Mouse (Mus musculus) forebrain, embryonic 16.5 days (tissue): ENCODE data around the gene Plekhb1. TPM values are rescaled to one million over a fixed set of nuclear protein-coding genes. Genes with fewer than 3 reads are reported as not detected.
A peak's percentile ranks its signal among the peaks of the same experiment; 100 is the strongest.

ENCODE experiments used
- ATAC-seq: fragments of 200-750 bp; cut with Nextera tagmentation; 2 replicates; pipeline ENCODE4 v1.8.0; 2017; ENCODE audit warnings: mild to moderate bottlenecking, moderate library complexity
- H3K27ac ChIP-seq: fragments of 300-500 bp; sonication (generic); 2 replicates; pipeline ENCODE4 v1.5.1; 2014; ENCODE audit warnings: low read length, control low read depth
- H3K27me3 ChIP-seq: fragments of 300-500 bp; sonication (generic); replicated peaks from 2 replicates; pipeline ENCODE4 v1.6.1; 2014; ENCODE audit warnings: low read length; ENCODE audit not compliant: control insufficient read depth, insufficient read depth
- H3K36me3 ChIP-seq: fragments of 300-500 bp; sonication (generic); 2 replicates; pipeline ENCODE4 v1.6.1; 2014; ENCODE audit not compliant: control insufficient read depth, insufficient read depth
- H3K4me1 ChIP-seq: fragments of 300-500 bp; sonication (generic); replicated peaks from 2 replicates; pipeline ENCODE4 v1.6.1; 2014; ENCODE audit warnings: low read length; ENCODE audit not compliant: control insufficient read depth, insufficient read depth
- H3K4me2 ChIP-seq: fragments of 300-500 bp; sonication (generic); 2 replicates; pipeline ENCODE4 v1.6.1; 2014; ENCODE audit warnings: mild to moderate bottlenecking, low read length, control low read depth
- H3K4me3 ChIP-seq: fragments of 300-500 bp; sonication (generic); replicated peaks from 2 replicates; pipeline ENCODE4 v1.5.1; 2014; ENCODE audit warnings: mild to moderate bottlenecking, low read length, control low read depth
- H3K9ac ChIP-seq: fragments of 300-500 bp; sonication (generic); replicated peaks from 2 replicates; pipeline ENCODE4 v1.6.1; 2014; ENCODE audit warnings: low read depth, low read length, control low read depth
- H3K9me3 ChIP-seq: fragments of 300-500 bp; sonication (generic); 2 replicates; pipeline ENCODE4 v1.6.1; 2016; ENCODE audit warnings: low read length; ENCODE audit not compliant: control insufficient read depth
- WGBS: fragments of 180-500 bp; shearing (Covaris S2); extraction: QIAGEN DNeasy Blood & Tissue Kit; methylation state at CpG from one replicate; pipeline ENCODE4 v1.1.7; 2014; 5-methylcytosine and 5-hydroxymethylcytosine counted together
- polyA plus RNA-seq: library from polyadenylated mRNA; unstranded; fragments of >200 nt; fragmentation: Nextera tagmentation; extraction: Ambion mirVana; gene quantifications from 2 replicates; pipeline ENCODE4 v1.2.1, GENCODE M21; 2015

Plekhb1 gene
- 7.1 and 7.6 TPM in 2 replicates for polyA plus RNA-seq

DNA sequence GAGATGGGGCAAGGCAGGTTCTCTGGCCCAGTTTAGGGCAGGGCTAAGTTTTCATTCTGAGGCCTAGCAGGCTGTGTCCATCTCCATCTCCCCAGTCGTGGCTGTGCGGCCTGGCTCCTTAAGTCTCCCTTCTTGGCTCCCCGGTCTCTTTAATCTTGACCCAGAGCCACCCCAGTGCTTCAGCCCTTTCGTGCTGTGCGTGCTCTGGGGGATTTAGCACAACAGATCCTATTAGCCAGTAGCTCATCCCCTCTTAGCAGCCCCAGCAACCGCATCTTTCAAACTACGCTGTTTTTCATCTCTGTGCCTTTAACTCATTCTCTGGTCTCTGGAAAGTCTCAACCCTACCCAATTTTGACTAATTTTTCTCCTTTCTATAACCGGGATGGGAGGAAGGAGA, at the start of gene Plekhb1:
TSS of gene Plekhb1 (minus strand) at position 184 of the 400 bp plus-strand sequence.
- H3K9me3 ChIP-seq: no peaks in the 10 kb centered on the region
- H3K9ac ChIP-seq: peak within 1 kb of the TSS; percentile 22; the same call in 1 of the 2 replicates
- no peak for ATAC-seq
- WGBS: 62% methylated on average over 8 of the region's 8 CpGs
- no peaks in the 10 kb centered on the region for H3K36me3 ChIP-seq
- no peak within 1 kb of the TSS for H3K27ac ChIP-seq
- peak within 1 kb of the TSS; percentile 46 for H3K4me2 ChIP-seq
- peaks cover 13% of the 10 kb centered on the region for H3K4me1 ChIP-seq
- H3K4me3 ChIP-seq: no peak within 1 kb of the TSS
- no peaks in the 10 kb centered on the region for H3K27me3 ChIP-seq

DNA sequence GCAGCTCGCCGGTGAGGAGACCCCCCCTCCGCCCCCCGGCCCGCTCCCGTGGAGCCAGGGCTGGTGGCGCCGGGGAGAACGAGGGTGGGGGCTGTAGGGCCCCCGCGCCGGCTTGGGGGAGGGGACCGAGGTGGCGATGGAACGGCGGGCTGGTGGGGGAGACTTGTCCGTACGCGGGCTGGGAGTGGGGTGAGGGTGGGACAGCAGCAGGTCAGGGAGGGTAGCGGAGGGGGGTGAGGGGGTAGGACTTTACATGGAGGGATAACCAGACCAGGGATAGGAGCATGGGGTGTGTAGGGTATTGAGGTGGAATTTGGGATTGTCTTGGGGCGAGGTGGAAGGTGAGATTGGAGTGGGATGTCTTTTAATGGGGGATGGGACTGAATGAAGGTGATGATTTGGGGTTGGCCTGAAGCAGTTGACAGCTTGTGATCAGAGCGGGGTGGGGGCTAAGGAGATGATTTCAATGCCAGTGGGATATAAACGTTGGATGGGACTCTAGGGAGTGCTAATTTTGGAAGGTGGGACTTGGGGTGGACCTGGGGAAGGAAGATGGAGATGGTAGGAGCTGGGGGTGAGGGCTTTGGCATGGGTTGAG, 44.8 kb upstream of the Plekhb1 start:
- H3K4me1 ChIP-seq: peaks cover 17% of the 10 kb centered on the region
- H3K27me3 ChIP-seq: no peaks in the 10 kb centered on the region
- H3K27ac ChIP-seq: peak overlapping the region; percentile 99
- no peaks in the 10 kb centered on the region for H3K36me3 ChIP-seq
- WGBS: under 1% methylated on average over 20 of the region's 23 CpGs
- peak overlapping the region; percentile 97 for H3K9ac ChIP-seq
- peak overlapping the region; percentile 54 for H3K4me2 ChIP-seq
- peak overlapping the region; percentile 93 for H3K4me3 ChIP-seq
- ATAC-seq: no peak
- H3K9me3 ChIP-seq: no peaks in the 10 kb centered on the region

DNA sequence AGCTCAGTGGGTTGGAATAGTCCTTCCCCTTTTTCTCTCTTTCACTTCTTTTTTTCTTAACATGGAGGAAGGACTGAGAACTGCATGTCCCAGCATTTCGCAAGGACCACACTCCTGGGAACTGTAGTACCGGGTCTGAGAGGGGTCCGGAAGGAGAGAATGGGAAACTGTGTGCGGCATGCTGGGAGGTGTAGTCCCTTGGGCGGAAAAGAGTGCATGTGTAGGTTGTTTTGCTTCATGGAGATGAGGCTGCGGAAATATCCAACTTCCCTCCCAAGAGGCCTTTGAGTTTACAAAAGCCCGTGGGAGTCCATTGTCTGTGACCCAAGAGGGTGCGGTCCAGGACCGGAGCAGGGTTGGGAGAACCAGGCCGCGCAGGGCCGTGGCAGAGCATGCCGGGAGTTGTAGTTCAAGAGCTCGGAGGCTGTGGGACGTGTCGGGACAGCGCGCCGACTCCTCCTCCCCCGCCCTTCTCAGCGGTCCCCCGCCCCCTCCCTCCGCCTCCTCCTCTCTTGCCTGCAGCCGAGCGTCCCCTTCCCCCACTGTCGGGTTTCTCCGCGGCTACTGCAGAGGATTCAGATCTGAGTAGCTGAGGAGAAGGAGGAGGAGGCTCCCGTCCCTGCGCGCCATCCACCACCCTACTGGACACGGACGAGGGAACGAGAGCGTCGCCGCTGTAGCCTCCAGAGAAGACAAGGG, 44.1 kb upstream of the Plekhb1 start, which contains the start of gene Fam168a:
TSS of gene Fam168a (plus strand) at position 493 of the 699 bp plus-strand sequence.
- H3K36me3 ChIP-seq: no peaks in the 10 kb centered on the region
- no peaks in the 10 kb centered on the region for H3K27me3 ChIP-seq
- H3K4me3 ChIP-seq: peak within 1 kb of the TSS; percentile 93
- WGBS: 1% methylated on average over 32 of the region's 37 CpGs
- peak; percentile 97 for ATAC-seq
- H3K4me1 ChIP-seq: peaks cover 17% of the 10 kb centered on the region
- H3K4me2 ChIP-seq: peak within 1 kb of the TSS; percentile 66
- H3K9me3 ChIP-seq: no peaks in the 10 kb centered on the region
- peak within 1 kb of the TSS; percentile 99 for H3K27ac ChIP-seq
- H3K9ac ChIP-seq: peak within 1 kb of the TSS; percentile 97

DNA sequence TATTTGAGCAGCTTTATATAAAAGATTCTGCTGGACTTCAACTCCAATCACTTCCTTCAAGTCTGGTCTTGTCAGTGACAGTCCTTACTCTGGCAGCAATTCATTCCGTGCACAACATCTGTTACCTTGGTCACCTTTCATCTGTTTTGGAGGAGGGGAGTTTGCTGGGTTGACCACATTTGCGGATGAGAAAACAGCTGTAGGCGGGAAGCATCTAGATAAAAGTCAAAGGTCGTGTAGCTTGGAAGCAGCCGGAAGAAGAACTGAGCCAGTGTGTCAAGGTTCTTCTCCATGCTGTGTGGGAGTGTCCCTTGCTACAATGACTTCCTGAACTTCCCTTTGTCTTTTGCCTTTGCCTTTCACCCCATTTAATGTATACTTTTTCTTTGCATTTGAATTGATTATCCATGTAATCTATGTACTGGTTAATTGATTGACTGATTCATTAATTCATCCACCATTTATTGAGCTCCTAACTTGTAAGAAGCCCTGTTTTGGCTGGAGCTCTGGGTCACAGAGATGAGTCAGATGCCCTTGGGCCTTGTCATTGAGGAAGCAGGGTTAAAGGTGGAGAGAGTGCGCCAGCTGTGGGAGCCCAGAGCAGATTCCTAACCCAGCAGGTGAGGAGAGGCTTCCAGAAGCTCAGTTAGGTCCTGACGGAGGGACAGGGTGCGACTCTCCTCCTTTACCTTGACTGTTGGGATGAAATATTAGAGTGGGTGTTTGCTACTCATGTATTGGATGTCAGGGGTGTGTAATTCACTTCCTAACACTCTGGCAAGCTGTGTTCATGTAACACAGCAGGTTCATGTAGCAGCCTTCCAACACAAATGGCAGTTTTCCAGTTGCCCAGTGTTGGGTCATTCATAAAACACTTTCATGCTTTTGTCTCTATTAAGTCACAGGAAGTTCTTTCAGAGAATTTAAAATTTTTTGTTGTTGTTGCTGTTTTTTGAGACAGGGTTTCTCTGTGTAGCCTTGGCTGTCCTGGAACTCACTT, 37.9 kb upstream of the Plekhb1 start:
- ATAC-seq: no peak
- Histone ChIP-seq H3K4me1 (no peaks in the 10 kb centered on the region), H3K4me3 (no peak overlapping the region), H3K9me3 (no peaks in the 10 kb centered on the region), H3K36me3 (no peaks in the 10 kb centered on the region), H3K27ac (no peak overlapping the region), H3K9ac (no peak overlapping the region), H3K4me2 (no peak overlapping the region), H3K27me3 (no peaks in the 10 kb centered on the region)
- 76% methylated on average over 8 of the region's 8 CpGs for WGBS

DNA sequence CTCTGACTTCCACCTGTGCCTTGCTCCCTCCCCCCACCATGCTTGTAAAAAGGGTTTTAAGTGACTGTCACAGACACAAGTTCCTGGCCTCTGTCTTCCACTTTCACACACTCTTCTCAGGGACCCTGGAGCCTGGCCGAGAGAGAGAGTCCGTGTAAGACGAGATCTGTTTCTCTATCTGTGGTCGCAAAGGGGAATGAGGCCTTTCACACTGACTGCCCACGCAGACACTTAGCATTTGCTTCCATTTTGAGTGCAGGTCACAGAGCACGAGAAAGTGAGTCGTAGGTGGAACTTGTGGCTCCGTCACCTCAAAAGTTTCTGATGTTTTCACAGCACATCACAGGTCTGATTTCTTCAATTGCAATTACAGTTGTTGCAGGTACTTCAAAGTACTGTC, 31.0 kb upstream of the Plekhb1 start:
- no peak overlapping the region for H3K4me2 ChIP-seq
- H3K4me1 ChIP-seq: no peaks in the 10 kb centered on the region
- no peak overlapping the region for H3K9ac ChIP-seq
- no peaks in the 10 kb centered on the region for H3K9me3 ChIP-seq
- H3K27ac ChIP-seq: no peak overlapping the region
- no peaks in the 10 kb centered on the region for H3K36me3 ChIP-seq
- no peak for ATAC-seq
- H3K27me3 ChIP-seq: no peaks in the 10 kb centered on the region
- WGBS: 82% methylated on average over 8 of the region's 8 CpGs
- no peak overlapping the region for H3K4me3 ChIP-seq

DNA sequence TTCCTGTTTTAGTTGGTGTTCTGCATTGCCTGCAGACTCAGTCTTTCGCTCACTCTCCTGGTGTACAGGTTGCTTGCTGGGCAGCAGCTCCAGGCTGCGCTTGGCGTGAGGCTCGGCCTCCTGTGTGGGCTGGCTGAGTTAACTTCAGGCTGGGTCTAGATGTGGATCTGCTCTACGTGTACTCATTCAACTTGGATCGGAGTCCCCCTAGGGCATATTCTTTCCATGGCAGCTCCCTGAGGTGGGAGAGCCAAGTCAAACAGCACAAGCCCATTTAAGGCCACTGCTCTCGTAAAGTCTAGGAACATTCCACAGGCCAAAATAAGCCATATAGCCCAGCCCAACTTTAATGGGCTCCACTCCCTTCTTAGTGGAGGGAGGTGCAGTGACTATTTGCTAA, 26.3 kb upstream of the Plekhb1 start:
- whole genome bisulfite sequencing: 80% methylated on average over 7 of the region's 7 CpGs

DNA sequence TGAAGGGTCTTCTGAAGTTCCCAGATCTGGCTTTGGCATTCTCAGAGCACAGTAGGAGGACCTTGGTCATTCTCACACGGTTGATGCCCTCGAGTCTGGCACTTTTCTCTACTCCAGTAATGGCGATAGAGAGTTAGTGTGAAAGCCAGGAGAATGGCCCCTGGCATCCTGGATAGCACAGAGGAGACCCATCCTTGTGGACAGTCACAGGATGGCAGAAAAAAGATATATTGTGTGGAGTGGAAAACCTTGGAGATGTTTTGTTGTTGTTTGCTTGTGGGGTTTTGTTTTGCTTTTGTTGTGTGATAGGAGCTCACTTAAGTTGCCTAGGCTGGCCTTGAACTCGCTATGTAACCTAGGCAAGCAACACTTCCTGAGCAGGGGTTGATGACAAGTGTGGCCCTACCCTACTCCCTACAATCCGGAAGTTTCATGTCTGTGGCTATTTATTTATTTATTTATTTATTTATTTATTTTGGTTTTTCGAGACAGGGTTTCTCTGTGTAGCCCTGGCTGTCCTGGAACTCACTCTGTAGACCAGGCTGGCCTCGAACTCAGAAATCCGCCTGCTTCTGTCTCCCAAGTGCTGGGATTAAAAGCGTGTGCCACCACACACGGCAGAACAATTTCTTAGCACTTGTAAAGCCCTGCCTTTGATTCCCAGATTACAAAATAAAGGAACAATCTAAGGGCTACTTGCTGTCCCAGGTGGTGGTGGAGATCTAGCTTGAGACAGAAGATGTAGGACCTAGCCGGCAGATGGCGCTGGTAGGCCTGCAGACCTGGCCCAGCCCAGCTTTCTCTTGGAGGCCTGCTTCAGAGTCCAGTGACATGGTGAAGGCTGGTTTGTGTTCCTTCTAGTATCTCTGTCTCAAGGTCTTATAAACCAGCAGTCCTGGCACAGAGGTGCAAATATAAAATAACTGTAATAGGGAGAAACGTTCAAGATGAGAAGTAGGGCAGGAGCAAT, 23.1 kb upstream of the Plekhb1 start:
- H3K4me3 ChIP-seq: no peak overlapping the region
- 45% methylated on average over 13 of the region's 13 CpGs for WGBS
- H3K27ac ChIP-seq: no peak overlapping the region
- H3K27me3 ChIP-seq: no peaks in the 10 kb centered on the region
- no peak overlapping the region for H3K9ac ChIP-seq
- H3K4me1 ChIP-seq: no peaks in the 10 kb centered on the region; the same call in 1 of the 2 replicates
- no peaks in the 10 kb centered on the region for H3K9me3 ChIP-seq
- H3K4me2 ChIP-seq: no peak overlapping the region
- ATAC-seq: peak; percentile 71
- no peaks in the 10 kb centered on the region for H3K36me3 ChIP-seq

More for the DNA sequence above, 26.3 kb upstream of the Plekhb1 start:
- no peak overlapping the region for H3K4me2 ChIP-seq
- no peaks in the 10 kb centered on the region for H3K4me1 ChIP-seq
- no peaks in the 10 kb centered on the region for H3K27me3 ChIP-seq
- no peaks in the 10 kb centered on the region for H3K36me3 ChIP-seq
- no peak overlapping the region for H3K4me3 ChIP-seq
- H3K27ac ChIP-seq: no peak overlapping the region
- ATAC-seq: no peak
- no peak overlapping the region for H3K9ac ChIP-seq
- H3K9me3 ChIP-seq: no peaks in the 10 kb centered on the region

DNA sequence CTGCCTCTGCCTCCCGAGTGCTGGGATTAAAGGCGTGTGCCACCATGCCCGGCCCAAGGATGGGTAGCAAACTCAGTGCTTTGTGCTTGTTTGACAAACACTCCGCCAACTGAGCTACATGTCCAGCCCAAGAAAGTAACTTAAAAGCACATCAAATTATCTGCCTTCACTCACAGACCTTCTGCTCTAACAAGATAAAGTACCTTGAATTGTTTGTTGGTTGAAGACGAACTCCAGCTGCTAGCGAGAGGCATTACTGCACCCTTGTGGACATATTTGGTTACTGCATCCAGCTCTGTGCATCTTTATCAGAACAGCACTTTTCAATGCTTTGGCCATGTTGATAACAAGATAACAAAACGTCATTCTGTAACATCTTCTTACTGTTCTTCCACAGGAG, 22.3 kb upstream of the Plekhb1 start:
- Histone ChIP-seq H3K27me3 (no peaks in the 10 kb centered on the region), H3K9me3 (no peaks in the 10 kb centered on the region), H3K9ac (no peak overlapping the region), H3K4me3 (no peak overlapping the region), H3K36me3 (no peaks in the 10 kb centered on the region), H3K4me1 (no peaks in the 10 kb centered on the region; the same call in 1 of the 2 replicates), H3K4me2 (no peak overlapping the region), H3K27ac (no peak overlapping the region)
- 63% methylated on average over 7 of the region's 7 CpGs for WGBS
- no peak for ATAC-seq
